Mouse (Mus musculus): ENCODE data around the gene Hapln4. TPM values are rescaled to one million over a fixed set of nuclear protein-coding genes. Genes with fewer than 3 reads are reported as not detected.
A peak's percentile ranks its signal among the peaks of the same experiment; 100 is the strongest.
"Not testable (repeated sequence)": the region's sequence is repeated elsewhere in the genome, so short reads cannot be mapped to it uniquely, and the experiment has no call there.

The Hapln4 gene
- 10 to 100 TPM; 62.6 to 71.8 TPM for total RNA-seq (2021)

GRCm38 (mm10) chr8:70083285-70083684, at the start of gene Hapln4:
TSS of gene Hapln4 (plus strand) at chr8:70083457.
- DNase-seq (ENCODE audit: low spot score in 2 of 2) = peak; percentile 60 to 80
- intact Hi-C loops (cut with DNase I) = no loop called here

- no peak for DNase-seq (ENCODE audit: low spot score in 2 of 2)
- intact Hi-C loops (cut with DNase I) = no loop called here
Measured at GRCm38 (mm10) chr8:70037994-70038393, 45.3 kb upstream of the Hapln4 start.

- no peak for DNase-seq (ENCODE audit: low spot score in 2 of 2)
- intact Hi-C loops (cut with DNase I) = no loop called here
Measured at GRCm38 (mm10) chr8:70041885-70042546, 41.2 kb upstream of the Hapln4 start.

- DNase-seq (ENCODE audit: low spot score in 2 of 2) = peak; percentile 97
- intact Hi-C loops (cut with DNase I) = no loop called here
Measured at GRCm38 (mm10) chr8:70042583-70043455, 40.4 kb upstream of the Hapln4 start, which contains the start of the genes Mau2 and Sugp1. TSS of gene Mau2 (minus strand) at chr8:70042734. TSS of gene Sugp1 (plus strand) at chr8:70042813.

GRCm38 (mm10) chr8:70043996-70044395, 39.3 kb upstream of the Hapln4 start:
- no peak for DNase-seq (ENCODE audit: low spot score in 2 of 2)
- intact Hi-C loops (cut with DNase I) = no loop called here

GRCm38 (mm10) chr8:70049662-70050061, 33.6 kb upstream of the Hapln4 start:
- intact Hi-C loops (cut with DNase I) = no loop called here

GRCm38 (mm10) chr8:70050434-70050833, 32.8 kb upstream of the Hapln4 start:
- intact Hi-C loops (cut with DNase I); DNase-seq (ENCODE audit: low spot score in 2 of 2): not testable (repeated sequence)

More at GRCm38 (mm10) chr8:70049662-70050061, 33.6 kb upstream of the Hapln4 start:
- DNase-seq (ENCODE audit: low spot score in 2 of 2) = no peak

GRCm38 (mm10) chr8:70057721-70058120, 25.5 kb upstream of the Hapln4 start:
- intact Hi-C loops (cut with DNase I) = no loop called here
- DNase-seq (ENCODE audit: low spot score in 2 of 2) = no peak

- no peak for DNase-seq (ENCODE audit: low spot score in 2 of 2)
Measured at GRCm38 (mm10) chr8:70071836-70072440, 11.3 kb upstream of the Hapln4 start.

GRCm38 (mm10) chr8:70072441-70073069, 10.7 kb upstream of the Hapln4 start, which contains the start of gene Tm6sf2:
TSS of gene Tm6sf2 (plus strand) at chr8:70072924.
- intact Hi-C loops (cut with DNase I) = no loop called here
- DNase-seq (ENCODE audit: low spot score in 2 of 2) = no peak

More at GRCm38 (mm10) chr8:70071836-70072440, 11.3 kb upstream of the Hapln4 start:
- intact Hi-C loops (cut with DNase I) = no loop called here

- intact Hi-C loops (cut with DNase I) = no loop called here
- DNase-seq (ENCODE audit: low spot score in 2 of 2) = no peak
Measured at GRCm38 (mm10) chr8:70073120-70073519, 10.1 kb upstream of the Hapln4 start.

- intact Hi-C loops (cut with DNase I) = no loop called here
- DNase-seq (ENCODE audit: low spot score in 2 of 2) = no peak
Measured at GRCm38 (mm10) chr8:70073682-70074081, 9.6 kb upstream of the Hapln4 start.

- DNase-seq (ENCODE audit: low spot score in 2 of 2) = no peak
- intact Hi-C loops (cut with DNase I) = no loop called here
Measured at GRCm38 (mm10) chr8:70081976-70082375, 1.3 kb upstream of the Hapln4 start.

GRCm38 (mm10) chr8:70084191-70085065, 1.2 kb downstream of the Hapln4 start:
- no peak for DNase-seq (ENCODE audit: low spot score in 2 of 2)
- intact Hi-C loops (cut with DNase I) = no loop called here

GRCm38 (mm10) chr8:70086151-70086550, 2.9 kb downstream of the Hapln4 start:
- intact Hi-C loops (cut with DNase I) = loop anchor here (2.0 kb wide), 1 partner anchor 37 kb away; no protein-coding TSS in a partner anchor

GRCm38 (mm10) chr8:70087237-70087636, 4.0 kb downstream of the Hapln4 start:
- intact Hi-C loops (cut with DNase I) = loop anchor here (1.0 to 2.0 kb wide), 2 partner anchors 36 to 79 kb away; no protein-coding TSS in a partner anchor
- DNase-seq (ENCODE audit: low spot score in 2 of 2) = no peak

More at GRCm38 (mm10) chr8:70086151-70086550, 2.9 kb downstream of the Hapln4 start:
- no peak for DNase-seq (ENCODE audit: low spot score in 2 of 2)

- peak; percentile 71 to 77 for DNase-seq (ENCODE audit: low spot score in 2 of 2)
- intact Hi-C loops (cut with DNase I) = loop anchor here (1.0 to 2.0 kb wide), 2 partner anchors 35 to 78 kb away; no protein-coding TSS in a partner anchor
Measured at GRCm38 (mm10) chr8:70087836-70088650, 4.8 kb downstream of the Hapln4 start.

Data from left cerebral cortex, postnatal 25 days (tissue).